In the genomic region with DNA sequence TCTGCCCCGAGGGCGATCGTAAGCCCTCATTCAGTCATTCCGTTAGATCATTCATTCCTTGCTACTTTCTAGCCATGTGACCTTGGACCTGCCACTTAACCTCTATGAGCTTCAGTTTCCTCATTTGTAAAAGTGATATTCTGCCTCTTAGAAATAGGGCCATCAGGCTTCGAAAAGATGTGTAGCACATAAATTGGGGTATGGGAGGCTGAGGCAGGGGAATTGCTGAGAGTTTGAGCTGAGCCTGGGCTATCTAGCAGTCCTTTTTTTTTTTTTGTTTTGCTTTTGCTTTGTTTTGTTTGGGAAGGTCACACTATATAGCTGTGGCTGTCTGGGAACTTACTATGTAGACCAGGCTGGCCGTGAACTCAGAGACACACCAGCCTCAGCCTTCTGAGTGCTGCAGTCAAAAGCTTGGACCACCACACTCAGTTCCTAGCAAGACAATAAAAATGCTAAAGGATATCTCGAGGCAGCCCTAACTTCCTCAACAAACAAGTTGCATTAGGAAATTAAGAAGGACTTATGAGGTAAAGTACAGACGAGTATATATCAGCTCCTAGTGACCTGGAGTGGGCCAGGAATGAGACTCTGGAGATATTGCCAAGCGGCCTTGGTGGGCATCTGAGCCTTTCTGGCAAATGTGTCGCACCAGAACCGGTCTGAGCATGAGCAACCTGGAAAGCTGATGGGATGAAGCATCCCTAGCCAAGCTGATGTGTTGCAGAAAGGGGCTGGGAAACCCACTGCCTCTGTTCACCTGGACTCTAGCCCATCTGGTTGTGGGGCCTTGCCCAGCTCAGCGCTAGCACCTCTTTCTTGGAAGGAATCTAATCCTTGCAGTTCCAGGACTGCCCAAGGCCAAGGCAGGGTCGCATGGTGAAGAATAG, we compare ENCODE assay signal across 9 mouse cellular contexts. TPM values are rescaled to one million over a fixed set of nuclear protein-coding genes. Genes with fewer than 3 reads are reported as not detected.
DNase-seq lines count a peak whose midpoint lies in the region; ATAC-seq and TF ChIP-seq lines count a peak whose summit lies in the region.
"Had no signal": no experiment of that assay in that cellular context is flagged by ENCODE, and none has a peak within 500 bp of the region (broad histone marks: within the 10 kb centered on the region; RNA-seq: fewer than 3 reads in every experiment).

No protein-coding gene starts in this region.

- WGBS in heart, embryonic 10.5 days: 48% methylated on average over 13 of the region's 13 CpGs

- peaks cover 23% of the 10 kb centered on the region; the same call in 1 of the 2 replicates for H3K27me3 ChIP-seq in heart, embryonic 10.5 days (ENCODE audit: insufficient read depth, poor library complexity, severe bottlenecking)
- H3K27me3 ChIP-seq in G1E (ENCODE audit: insufficient read depth, low read length): peaks cover 24% of the 10 kb centered on the region
- H3K27me3 ChIP-seq in megakaryocyte, embryonic 14.5 days (replicated peaks): no peaks in the 10 kb centered on the region

- no peak for DNase-seq in heart, embryonic 10.5 days (ENCODE audit: low spot score)
- no peak for DNase-seq in heart, postnatal 36 days
- DNase-seq in G1E (ENCODE audit: low spot score): no peak
- no peak for DNase-seq in cerebellum, adult 18-20 months
- no peak for DNase-seq in adrenal gland, postnatal 14 days

- H3K36me3 ChIP-seq in heart, embryonic 10.5 days: peaks cover 8% of the 10 kb centered on the region
- H3K36me3 ChIP-seq in G1E (replicated peaks): peaks cover 33% of the 10 kb centered on the region
- H3K36me3 ChIP-seq in megakaryocyte, embryonic 14.5 days (replicated peaks; ENCODE audit: low read length): peaks cover 30% of the 10 kb centered on the region

- H3K27ac ChIP-seq in heart, embryonic 10.5 days: peak overlapping the region; percentile 93

- ATAC-seq in G1E (ENCODE audit: extremely low read depth, insufficient number of reproducible peaks, low FRiP score, poor library complexity, severe bottlenecking): no peak
- peak; percentile 20 to 22; a peak in 2 of 4 replicates for ATAC-seq in hematopoietic stem cell, adult 5-6 weeks (replicated peaks in 1 of 2; ENCODE audit: insufficient read depth in 1 of 2, low FRiP score in 2 of 2, low TSS enrichment in 1 of 2, low read depth in 1 of 2, poor library complexity in 2 of 2, severe bottlenecking in 2 of 2)
- no peak for ATAC-seq in megakaryocyte progenitor cell, adult 5-6 weeks (replicated peaks; ENCODE audit: poor library complexity)

- no peak for TF ChIP-seq CTCF in G1E (IDR thresholded peaks at IDR 0.05; ENCODE audit: low read depth, low read length)

- H3K4me3 ChIP-seq in heart, embryonic 10.5 days: peak overlapping the region; percentile 81
- H3K4me3 ChIP-seq in G1E (ENCODE audit: low read depth, low read length): peak overlapping the region; percentile 91
- peak overlapping the region; percentile 93 for H3K4me3 ChIP-seq in megakaryocyte, embryonic 14.5 days (replicated peaks)

- intact Hi-C loops in heart, postnatal 36 days (cut with DNase I): no loop called here

- H3K4me1 ChIP-seq in heart, embryonic 10.5 days: peaks cover 64% of the 10 kb centered on the region
- peaks cover 56% of the 10 kb centered on the region for H3K4me1 ChIP-seq in G1E (ENCODE audit: insufficient read depth, low read depth, low read length)
- peaks cover 84% of the 10 kb centered on the region for H3K4me1 ChIP-seq in megakaryocyte, embryonic 14.5 days

- no peaks in the 10 kb centered on the region for H3K9me3 ChIP-seq in heart, embryonic 10.5 days
- no peaks in the 10 kb centered on the region for H3K9me3 ChIP-seq in G1E (replicated peaks)
- H3K9me3 ChIP-seq in megakaryocyte, embryonic 14.5 days: no peaks in the 10 kb centered on the region

RNA-seq across cellular contexts. Expression of a gene that starts 0.6 kb away (rescaled TPM):
- polyA plus RNA-seq in heart, embryonic 10.5 days (2016; fragmentation: Nextera tagmentation; extraction: Ambion mirVana): 22.7 and 31.3 TPM in 2 replicates
- total RNA-seq in heart, postnatal 36 days (2021): 10 to 100 TPM in 1 of 2 experiments, 1 to 10 TPM in 1; 9.7 to 13.9 TPM
- total RNA-seq in G1E (2014; fragmentation: Nextera tagmentation) (88.1 and 99.3 TPM in 2 replicates), G1E (2017) (20.1 and 21.1 TPM in 2 replicates)
- 154 and 169 TPM in 2 replicates for polyA plus RNA-seq in G1E (2012)
- total RNA-seq in hematopoietic stem cell, adult 5-6 weeks (2017): 26.4 and 32.4 TPM in 2 replicates
- polyA plus RNA-seq in megakaryocyte, embryonic 14.5 days (2012; ENCODE audit: insufficient read depth, low replicate concordance): 78.6 and 106 TPM in 2 replicates
- total RNA-seq in megakaryocyte progenitor cell, adult 5-6 weeks (2015): 33.8 and 42.4 TPM in 2 replicates
- total RNA-seq in megakaryocyte progenitor cell, adult 5-6 weeks (2017): 17.8 and 25.6 TPM in 2 replicates
- total RNA-seq in adrenal gland, postnatal 14 days (2021): 36.2 and 45.6 TPM in 2 replicates

RNA-seq across cellular contexts. Expression of a gene that starts 26.7 kb away (rescaled TPM):
- not detected in 2 replicates for polyA plus RNA-seq in heart, embryonic 10.5 days (2016; fragmentation: Nextera tagmentation; extraction: Ambion mirVana)
- total RNA-seq in heart, postnatal 36 days (2021): not detected
- not detected in 2 replicates for total RNA-seq in G1E (2014; fragmentation: Nextera tagmentation)
- total RNA-seq in G1E (2017): 0.16 TPM in 1 of 2 replicates, not detected in the other
- polyA plus RNA-seq in G1E (2012): not detected in 2 replicates
- total RNA-seq in hematopoietic stem cell, adult 5-6 weeks (2017): not detected in 2 replicates
- polyA plus RNA-seq in megakaryocyte, embryonic 14.5 days (2012; ENCODE audit: insufficient read depth, low replicate concordance): not detected in 2 replicates
- not detected in 2 replicates for total RNA-seq in megakaryocyte progenitor cell, adult 5-6 weeks (2015)
- not detected in 2 replicates for total RNA-seq in megakaryocyte progenitor cell, adult 5-6 weeks (2017)
- not detected in 2 replicates for total RNA-seq in adrenal gland, postnatal 14 days (2021)
- total RNA-seq: layer of hippocampus, postnatal 10 days had no signal

Comparison
In these comparisons a context has a peak if more than half of its experiments do, and no peak if none do; other contexts are left out.
1. ATAC-seq: peak in hematopoietic stem cell, adult 5-6 weeks (2 of 2); none in G1E (single experiment) and megakaryocyte progenitor cell, adult 5-6 weeks (single experiment).
2. Peak in every context shown above with its lines, with median percentiles within 50 percentile points of each other: H3K4me3 ChIP-seq.